Mouse (Mus musculus): ENCODE measurements around the gene Mpzl3. TPM values are rescaled to one million over a fixed set of nuclear protein-coding genes. Genes with fewer than 3 reads are reported as not detected.

The Mpzl3 gene
- polyA plus RNA-seq, 1 experiment from 2014 or later: 1.4 TPM

- DNase-seq (no peak), ATAC-seq (no peak)
- 22% methylated on average over 10 of the region's 10 CpGs for WGBS (ENCODE audit: insufficient replicate concordance)
- H3K27me3 ChIP-seq (ENCODE audit: insufficient read depth, low read length): 0 out of 2 replicates have a peak, but pooled peaks cover 7% of the 10 kb centered on the region
- TF ChIP-seq CTCF (IDR thresholded peaks at IDR 0.05; ENCODE audit: low read depth) (no peak), EP300 (IDR thresholded peaks at IDR 0.05; ENCODE audit: low read depth) (no peak)
- H3K4me1 ChIP-seq (ENCODE audit: insufficient read depth): peaks cover 7% of the 10 kb centered on the region
- no peaks in the 10 kb centered on the region for H3K9me3 ChIP-seq (ENCODE audit: low read length)
- no peak overlapping the region for H3K4me2 ChIP-seq (ENCODE audit: low read depth, low read length)
- no peak overlapping the region for H3K27ac ChIP-seq (ENCODE audit: low read depth)
- H3K36me3 ChIP-seq (replicated peaks; ENCODE audit: insufficient read depth, low read length): no peaks in the 10 kb centered on the region
- no peak overlapping the region for H3K9ac ChIP-seq (replicated peaks)
- no peak overlapping the region for H3K4me3 ChIP-seq (ENCODE audit: low read depth, low read length)
These were observed 63.6 kb downstream of the Mpzl3 start for GRCm38 (mm10) chr9:45118552-45118951.

GRCm38 (mm10) chr9:45119316-45119953 is 64.4 kb downstream of the Mpzl3 start:
- 0 out of 2 replicates have a peak, but pooled peaks cover 7% of the 10 kb centered on the region for H3K27me3 ChIP-seq (ENCODE audit: insufficient read depth, low read length)
- WGBS (ENCODE audit: insufficient replicate concordance): 77% methylated on average over 8 of the region's 8 CpGs
- H3K4me1 ChIP-seq (ENCODE audit: insufficient read depth): peaks cover 7% of the 10 kb centered on the region
- H3K9ac ChIP-seq (replicated peaks): no peak overlapping the region
- H3K27ac ChIP-seq (ENCODE audit: low read depth): no peak overlapping the region
- H3K4me3 ChIP-seq (ENCODE audit: low read depth, low read length): no peak overlapping the region
- no peaks in the 10 kb centered on the region for H3K36me3 ChIP-seq (replicated peaks; ENCODE audit: insufficient read depth, low read length)
- no peak overlapping the region for H3K4me2 ChIP-seq (ENCODE audit: low read depth, low read length)
- H3K9me3 ChIP-seq (ENCODE audit: low read length): no peaks in the 10 kb centered on the region
- ATAC-seq (no peak), DNase-seq (no peak)
- TF ChIP-seq CTCF (IDR thresholded peaks at IDR 0.05; ENCODE audit: low read depth) (peak; percentile 49), EP300 (IDR thresholded peaks at IDR 0.05; ENCODE audit: low read depth) (no peak)

- H3K9me3 ChIP-seq (ENCODE audit: low read length): no peaks in the 10 kb centered on the region
- DNase-seq (no peak), ATAC-seq (no peak)
- H3K4me3 ChIP-seq (ENCODE audit: low read depth, low read length): no peak overlapping the region
- H3K36me3 ChIP-seq (replicated peaks; ENCODE audit: insufficient read depth, low read length): no peaks in the 10 kb centered on the region
- 0 out of 2 replicates have a peak, but pooled peaks cover 7% of the 10 kb centered on the region for H3K27me3 ChIP-seq (ENCODE audit: insufficient read depth, low read length)
- H3K4me2 ChIP-seq (ENCODE audit: low read depth, low read length): no peak overlapping the region
- TF ChIP-seq EP300 (IDR thresholded peaks at IDR 0.05; ENCODE audit: low read depth): no peak
- no peak for TF ChIP-seq CTCF (IDR thresholded peaks at IDR 0.05; ENCODE audit: low read depth)
- no peak overlapping the region for H3K27ac ChIP-seq (ENCODE audit: low read depth)
- no peak overlapping the region for H3K9ac ChIP-seq (replicated peaks)
- H3K4me1 ChIP-seq (ENCODE audit: insufficient read depth): peaks cover 7% of the 10 kb centered on the region
- 73% methylated on average over 14 of the region's 14 CpGs for WGBS (ENCODE audit: insufficient replicate concordance)
These were observed 65.1 kb downstream of the Mpzl3 start for GRCm38 (mm10) chr9:45119954-45120530.

- TF ChIP-seq CTCF (IDR thresholded peaks at IDR 0.05; ENCODE audit: low read depth): no peak
- Histone ChIP-seq H3K4me2 (ENCODE audit: low read depth, low read length) (no peak overlapping the region), H3K4me3 (ENCODE audit: low read depth, low read length) (no peak overlapping the region), H3K36me3 (replicated peaks; ENCODE audit: insufficient read depth, low read length) (no peaks in the 10 kb centered on the region), H3K27ac (ENCODE audit: low read depth) (no peak overlapping the region), H3K4me1 (ENCODE audit: insufficient read depth) (peaks cover 7% of the 10 kb centered on the region), H3K27me3 (ENCODE audit: insufficient read depth, low read length) (0 out of 2 replicates have a peak, but pooled peaks cover 7% of the 10 kb centered on the region), H3K9me3 (ENCODE audit: low read length) (no peaks in the 10 kb centered on the region), H3K9ac (replicated peaks) (no peak overlapping the region)
- DNase-seq (no peak), ATAC-seq (no peak)
- WGBS (ENCODE audit: insufficient replicate concordance): 75% methylated on average over 6 of the region's 6 CpGs
These were observed 65.6 kb downstream of the Mpzl3 start for GRCm38 (mm10) chr9:45120567-45120966.

GRCm38 (mm10) chr9:45121001-45121400 is 66.0 kb downstream of the Mpzl3 start:
- no peak for TF ChIP-seq EP300 (IDR thresholded peaks at IDR 0.05; ENCODE audit: low read depth)
- TF ChIP-seq CTCF (IDR thresholded peaks at IDR 0.05; ENCODE audit: low read depth): no peak
- Histone ChIP-seq H3K27me3 (ENCODE audit: insufficient read depth, low read length) (0 out of 2 replicates have a peak, but pooled peaks cover 8% of the 10 kb centered on the region), H3K4me2 (ENCODE audit: low read depth, low read length) (no peak overlapping the region), H3K36me3 (replicated peaks; ENCODE audit: insufficient read depth, low read length) (no peaks in the 10 kb centered on the region), H3K27ac (ENCODE audit: low read depth) (no peak overlapping the region), H3K9ac (replicated peaks) (no peak overlapping the region), H3K4me3 (ENCODE audit: low read depth, low read length) (no peak overlapping the region), H3K4me1 (ENCODE audit: insufficient read depth) (peaks cover 7% of the 10 kb centered on the region), H3K9me3 (ENCODE audit: low read length) (no peaks in the 10 kb centered on the region)
- WGBS (ENCODE audit: insufficient replicate concordance): 40% methylated on average over 6 of the region's 6 CpGs
- ATAC-seq: no peak
- DNase-seq: no peak

- H3K4me1 ChIP-seq (ENCODE audit: insufficient read depth): peaks cover 7% of the 10 kb centered on the region
- WGBS (ENCODE audit: insufficient replicate concordance): 5% methylated on average over 10 of the region's 10 CpGs
- H3K9me3 ChIP-seq (ENCODE audit: low read length): no peaks in the 10 kb centered on the region
- no peaks in the 10 kb centered on the region for H3K36me3 ChIP-seq (replicated peaks; ENCODE audit: insufficient read depth, low read length)
- TF ChIP-seq EP300 (IDR thresholded peaks at IDR 0.05; ENCODE audit: low read depth) (no peak), CTCF (IDR thresholded peaks at IDR 0.05; ENCODE audit: low read depth) (peak; percentile 93)
- DNase-seq (peak; percentile 80), ATAC-seq (peak; percentile 62; the same call in 1 of the 2 replicates)
- no peak overlapping the region for H3K27ac ChIP-seq (ENCODE audit: low read depth)
- H3K4me2 ChIP-seq (ENCODE audit: low read depth, low read length): peak overlapping the region; percentile 27
- no peak overlapping the region for H3K4me3 ChIP-seq (ENCODE audit: low read depth, low read length)
- H3K9ac ChIP-seq (replicated peaks): no peak overlapping the region
- 0 out of 2 replicates have a peak, but pooled peaks cover 10% of the 10 kb centered on the region for H3K27me3 ChIP-seq (ENCODE audit: insufficient read depth, low read length)
These were observed 66.8 kb downstream of the Mpzl3 start for GRCm38 (mm10) chr9:45121769-45122168.
